Mouse (Mus musculus) thymus, adult 2 months (tissue): ENCODE results near the gene Gm26897.

Experiments used
- CTCF ChIP-seq: fragments of 200-500 bp; IDR thresholded peaks from 2 replicates; pipeline ENCODE4 v1.5.1; 2012; ENCODE audit warnings: mild to moderate bottlenecking, control low read depth, low read length, moderate library complexity, borderline replicate concordance; ENCODE audit not compliant: control insufficient read depth, poor library complexity, insufficient read depth; ENCODE audit errors: extremely low read depth
- POLR2A ChIP-seq: fragments of 200-500 bp; IDR thresholded peaks from 2 replicates; pipeline ENCODE4 v1.6.1; 2012; ENCODE audit warnings: mild to moderate bottlenecking, low read length, control low read depth, moderate library complexity; ENCODE audit not compliant: control insufficient read depth, poor library complexity, insufficient read depth; ENCODE audit errors: extremely low read depth

- TF ChIP-seq CTCF (no peak), POLR2A (no peak)
These were observed 35.7 kb upstream of the Gm26897 start for GRCm38 (mm10) chr5:111697996-111698395.
